Mouse (Mus musculus) A20 (cell line): ENCODE results near the gene Pex11b.
"Not testable (repeated sequence)": the region's sequence is repeated elsewhere in the genome, so short reads cannot be mapped to it uniquely, and the experiment has no call there.

Experiments
- DNase-seq: peaks from one replicate; pipeline ENCODE4 v3.0.0-alpha.2; 2011; ENCODE audit warnings: low read depth, low spot score

Pex11b gene

DNA sequence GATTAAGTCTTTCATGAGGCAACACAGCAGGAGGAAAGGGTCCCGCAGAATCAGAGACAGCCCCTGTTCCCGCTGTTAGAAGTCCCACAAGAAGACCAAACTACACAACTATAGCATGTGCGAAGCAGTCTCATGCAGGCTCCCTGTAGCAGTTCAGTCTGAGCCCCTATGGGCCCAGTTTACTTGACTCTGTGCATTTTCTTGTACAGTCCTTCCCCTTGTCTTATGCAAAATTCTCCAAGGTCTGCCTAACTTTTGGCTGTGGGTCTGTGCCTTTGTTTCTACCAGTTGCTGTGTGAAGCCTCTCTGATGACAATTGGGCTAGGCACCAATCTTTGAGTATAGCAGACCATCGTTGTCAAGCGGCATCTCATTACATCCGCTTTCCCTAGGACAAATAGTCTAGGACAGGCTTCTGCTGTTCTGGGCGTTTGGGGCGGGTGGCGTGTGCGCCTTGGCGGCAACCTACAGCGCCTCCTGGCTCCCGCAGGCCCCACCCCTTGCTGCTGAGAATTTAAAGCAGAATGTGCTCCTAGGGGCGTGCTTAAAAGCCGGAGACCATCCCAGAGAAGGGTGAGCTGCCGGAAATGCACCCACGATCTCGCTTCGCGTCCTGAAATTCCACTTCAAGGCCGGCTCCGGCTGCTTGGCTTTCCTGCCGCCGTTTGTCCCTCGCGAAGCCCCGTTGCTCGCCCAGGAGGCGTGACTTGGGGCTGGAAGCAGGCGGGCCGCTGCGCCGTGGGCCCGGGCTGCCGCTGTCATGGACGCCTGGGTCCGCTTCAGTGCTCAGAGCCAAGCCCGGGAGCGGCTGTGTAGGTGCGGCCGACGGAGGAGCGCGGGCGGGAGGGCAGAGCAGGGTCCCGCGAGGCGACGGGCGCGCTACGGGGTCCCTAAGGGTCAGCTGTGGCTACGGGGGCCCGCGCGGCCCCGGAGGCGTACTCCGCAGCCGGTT, at the start of gene Pex11b, which contains the start of gene Gm42957:
Gene Pex11b, plus strand, starts transcription at position 449 of the 952 bp plus-strand sequence.
Gene Gm42957, plus strand, starts transcription at position 547 of the 952 bp plus-strand sequence.
- peak; percentile 91 for DNase-seq

DNA sequence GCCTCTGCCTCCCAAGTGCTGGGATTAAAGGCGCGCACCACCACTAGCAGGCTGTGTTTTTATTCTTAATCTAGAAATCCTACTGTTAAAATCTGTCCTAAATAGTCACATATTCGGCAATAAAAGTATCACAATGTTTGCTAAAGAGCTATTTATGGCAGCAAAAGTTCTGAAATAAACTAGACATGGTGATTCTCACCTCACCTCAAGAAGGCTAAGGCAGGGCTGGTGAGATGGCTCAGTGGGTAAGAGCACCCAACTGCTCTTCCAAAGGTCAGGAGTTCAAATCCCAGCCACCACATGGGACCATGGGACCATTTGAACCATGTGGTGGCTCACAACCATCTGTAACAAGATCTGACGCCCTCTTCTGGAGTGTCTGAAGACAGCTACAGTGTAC, 44.5 kb upstream of the Pex11b start:
- no peak for DNase-seq

DNA sequence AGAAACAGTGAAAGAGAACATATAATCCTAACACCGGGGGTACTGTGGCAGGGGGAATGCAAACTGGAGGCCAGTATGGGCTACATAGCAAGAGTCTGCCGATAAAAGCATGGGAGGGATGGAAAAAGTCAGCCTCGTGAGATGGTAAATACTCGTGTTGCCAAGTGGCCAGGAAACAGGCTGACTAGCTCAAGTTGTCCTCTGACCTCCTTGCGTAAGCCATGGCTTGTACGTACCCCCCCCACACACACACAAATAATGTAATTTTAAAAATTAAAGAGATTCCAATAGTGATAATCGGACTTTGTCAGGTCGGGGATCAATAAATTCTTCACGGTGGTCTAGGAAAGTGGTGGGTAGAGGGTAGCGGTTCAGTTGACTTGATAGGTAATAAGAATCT, 41.8 kb upstream of the Pex11b start:
- peak; percentile 63 for DNase-seq

DNA sequence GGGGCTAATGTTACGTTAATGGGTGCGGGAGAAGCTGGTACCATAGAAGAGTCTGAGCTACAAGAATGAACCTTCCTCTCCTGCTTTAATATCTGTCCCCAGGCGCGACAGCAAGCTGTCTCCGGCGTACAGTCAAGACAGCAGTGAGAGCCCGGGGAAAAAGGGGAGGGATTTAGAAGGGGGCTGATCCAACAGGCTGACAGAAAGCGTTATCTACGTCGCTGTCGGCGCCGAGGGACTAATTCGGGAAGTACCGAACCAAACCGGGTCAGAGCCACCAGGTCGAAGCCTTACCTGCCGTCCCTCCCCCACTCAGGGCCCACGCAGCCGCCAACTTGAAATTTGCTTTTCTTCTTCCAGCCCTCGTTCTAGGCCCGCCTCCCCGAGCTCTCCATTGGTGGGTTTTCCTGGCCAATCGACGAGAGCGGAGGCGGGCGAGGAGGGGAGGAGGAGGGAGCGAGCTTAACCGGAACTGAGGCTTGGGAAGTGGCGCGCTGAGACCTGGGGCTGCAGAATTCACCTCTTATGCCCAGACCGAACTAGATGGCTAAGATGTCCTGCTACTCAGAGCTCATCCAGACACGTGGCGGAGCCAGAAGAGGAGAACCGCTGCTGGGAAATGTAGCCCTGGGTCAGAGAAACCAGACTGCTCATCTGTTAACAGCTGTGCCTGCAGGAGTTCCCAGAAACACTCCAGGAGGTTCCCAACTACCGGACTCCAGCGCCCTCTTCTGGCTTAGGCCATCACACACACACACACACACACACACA, 41.2 kb upstream of the Pex11b start, which contains the start of gene Polr3gl:
Gene Polr3gl, minus strand, starts transcription at position 392 of the 771 bp plus-strand sequence.
- peak; percentile 97 for DNase-seq

DNA sequence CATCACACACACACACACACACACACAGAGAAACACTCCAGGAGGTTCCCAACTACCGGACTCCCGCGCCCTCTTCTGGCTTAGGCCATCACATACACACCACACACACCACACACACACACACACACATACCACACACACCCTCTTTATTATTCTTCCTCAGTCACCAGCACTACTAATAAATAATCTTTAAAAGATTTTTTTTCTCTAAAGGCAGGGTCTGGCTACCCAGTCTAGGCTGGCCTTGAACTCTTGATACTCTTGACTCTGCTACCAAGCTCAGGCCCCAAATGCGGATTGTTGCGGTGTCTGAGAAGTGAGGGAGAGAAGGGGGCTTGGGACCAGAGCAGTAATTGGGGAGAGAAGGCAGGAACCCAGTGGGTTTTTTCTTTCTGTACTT, 40.3 kb upstream of the Pex11b start:
- no peak for DNase-seq

DNA sequence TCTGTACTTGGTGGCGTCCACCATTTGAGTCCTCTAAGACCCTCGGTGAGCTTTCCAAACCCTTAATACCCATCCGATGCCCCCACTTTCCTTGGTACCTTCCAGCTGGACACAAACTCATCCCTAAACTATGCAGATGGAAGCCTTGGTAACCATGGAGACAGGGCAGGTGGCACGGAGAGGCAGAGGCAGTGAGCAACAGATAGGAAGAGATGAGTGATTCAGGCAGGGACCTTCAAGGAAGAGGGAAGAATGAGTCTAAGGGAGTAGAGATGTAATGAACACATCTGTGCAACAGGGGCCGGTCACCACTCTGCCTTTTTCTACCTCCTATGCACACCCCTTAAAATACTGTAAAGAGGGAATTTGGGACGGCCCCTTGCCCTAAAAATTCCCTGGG, 39.5 kb upstream of the Pex11b start:
- no peak for DNase-seq

DNA sequence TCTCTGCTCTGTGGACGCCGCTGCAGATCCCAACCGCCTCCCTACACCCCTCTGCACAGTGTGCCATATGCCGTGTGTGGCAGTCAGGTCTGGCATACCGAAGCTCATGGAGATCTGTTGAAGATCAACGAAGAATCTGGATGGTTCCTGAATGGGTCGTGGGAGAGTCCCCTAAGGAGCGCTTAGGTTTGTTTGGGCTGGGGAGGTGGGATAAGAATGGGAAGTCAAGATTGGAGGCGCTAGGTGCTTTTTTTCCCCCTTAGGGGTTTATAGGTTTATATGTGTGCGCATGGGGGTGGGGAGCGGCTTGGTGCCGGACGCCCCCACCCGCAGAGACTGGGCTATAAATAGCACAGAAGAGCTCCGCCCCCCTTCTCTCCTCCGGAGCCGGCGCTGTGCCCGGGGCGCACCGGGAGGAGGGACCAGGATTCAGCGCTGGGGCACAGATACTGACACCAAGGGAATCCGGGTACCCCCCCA, 38.9 kb upstream of the Pex11b start, which contains the start of gene Ankrd34a:
Gene Ankrd34a, plus strand, starts transcription at position 409 of the 480 bp plus-strand sequence.
- DNase-seq = no peak

DNA sequence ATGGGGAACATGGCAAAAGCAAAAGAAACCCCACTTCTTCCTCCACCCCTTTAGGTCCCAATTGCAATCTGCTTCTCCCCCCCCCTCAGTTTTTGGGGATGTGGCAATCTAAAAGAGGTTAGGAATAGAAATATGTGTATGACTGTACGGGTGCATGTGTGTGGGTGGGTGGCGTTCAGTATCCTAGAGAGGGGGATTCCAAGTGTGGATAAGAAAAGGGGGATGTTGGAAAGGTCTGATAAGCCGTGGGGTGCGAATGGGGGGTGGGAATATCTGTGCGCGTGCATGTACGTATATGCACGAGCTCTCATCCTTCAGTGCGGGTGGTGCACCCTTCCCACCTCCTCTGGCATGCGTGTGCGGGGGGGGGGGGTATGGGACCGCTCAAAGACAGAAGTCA, 38.3 kb upstream of the Pex11b start:
- DNase-seq = no peak

DNA sequence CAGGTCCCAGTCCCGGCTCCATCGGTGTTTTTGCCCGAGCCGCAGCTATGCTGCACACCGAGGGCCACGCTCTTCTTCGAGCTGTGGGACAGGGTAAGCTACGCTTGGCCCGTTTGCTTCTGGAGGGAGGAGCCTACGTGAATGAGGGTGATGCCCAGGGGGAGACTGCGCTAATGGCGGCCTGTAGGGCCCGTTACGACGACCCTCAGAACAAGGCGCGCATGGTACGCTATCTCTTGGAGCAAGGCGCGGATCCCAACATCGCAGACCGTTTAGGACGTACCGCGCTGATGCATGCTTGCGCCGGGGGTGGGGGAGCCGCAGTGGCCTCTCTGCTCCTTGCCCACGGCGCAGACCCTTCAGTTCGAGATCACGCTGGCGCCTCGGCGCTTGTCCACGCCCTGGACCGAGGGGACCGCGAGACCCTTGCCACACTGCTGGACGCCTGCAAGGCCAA, 37.7 kb upstream of the Pex11b start:
- no peak for DNase-seq

DNA sequence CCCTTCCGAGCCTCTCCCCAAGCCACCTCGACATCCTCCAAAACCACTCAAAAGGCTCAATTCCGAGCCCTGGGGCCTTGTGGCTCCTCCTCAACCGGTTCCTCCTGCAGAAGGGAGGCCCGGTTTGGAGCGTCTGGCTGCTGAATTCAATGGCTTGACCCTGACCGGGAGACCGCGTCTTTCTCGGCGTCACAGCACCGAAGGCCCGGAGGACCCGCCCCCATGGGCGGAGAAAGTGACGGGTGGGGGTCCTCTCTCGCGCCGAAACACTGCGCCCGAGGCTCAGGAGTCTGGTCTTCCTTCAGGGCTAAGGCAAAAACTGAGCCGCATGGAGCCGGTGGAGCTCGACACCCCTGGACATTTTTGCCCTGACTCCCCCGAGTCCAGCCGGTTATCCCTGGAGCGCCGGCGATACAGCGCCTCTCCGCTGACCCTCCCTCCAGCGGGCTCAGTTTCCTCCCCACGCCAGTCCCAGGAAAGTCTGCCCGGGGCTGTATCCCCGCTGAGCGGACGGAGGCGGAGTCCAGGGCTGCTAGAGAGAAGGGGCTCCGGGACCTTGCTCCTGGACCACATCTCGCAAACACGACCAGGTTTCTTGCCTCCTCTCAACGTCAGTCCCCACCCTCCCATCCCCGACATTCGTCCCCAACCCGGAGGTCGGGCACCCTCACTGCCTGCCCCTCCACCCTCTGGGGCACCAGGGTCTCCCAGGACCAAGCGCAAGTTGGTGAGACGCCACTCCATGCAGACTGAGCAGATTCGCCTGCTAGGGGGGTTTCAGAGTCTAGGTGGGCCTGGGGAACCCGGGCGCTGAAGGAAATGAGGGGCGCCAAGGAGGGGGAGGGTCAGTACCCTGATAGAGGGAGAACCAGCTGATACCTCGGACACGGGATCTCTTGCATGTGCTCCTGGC, 36.8 kb upstream of the Pex11b start:
- no peak for DNase-seq

DNA sequence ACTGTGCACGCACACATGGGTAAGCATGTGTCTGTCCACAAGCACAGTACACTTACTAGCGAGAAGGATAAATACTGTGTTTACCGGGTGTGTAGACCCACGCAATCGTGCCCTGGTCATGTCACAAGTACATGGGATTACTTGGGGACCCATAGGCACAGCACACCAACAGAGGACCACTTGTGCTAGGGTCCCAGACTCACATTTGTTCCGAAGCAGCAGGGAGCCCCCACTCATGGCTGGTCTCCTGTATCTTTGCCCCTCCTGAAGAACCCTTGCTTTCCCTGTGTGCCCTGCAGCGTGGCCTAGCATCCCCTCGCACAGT, 36.1 kb upstream of the Pex11b start:
- DNase-seq = no peak

DNA sequence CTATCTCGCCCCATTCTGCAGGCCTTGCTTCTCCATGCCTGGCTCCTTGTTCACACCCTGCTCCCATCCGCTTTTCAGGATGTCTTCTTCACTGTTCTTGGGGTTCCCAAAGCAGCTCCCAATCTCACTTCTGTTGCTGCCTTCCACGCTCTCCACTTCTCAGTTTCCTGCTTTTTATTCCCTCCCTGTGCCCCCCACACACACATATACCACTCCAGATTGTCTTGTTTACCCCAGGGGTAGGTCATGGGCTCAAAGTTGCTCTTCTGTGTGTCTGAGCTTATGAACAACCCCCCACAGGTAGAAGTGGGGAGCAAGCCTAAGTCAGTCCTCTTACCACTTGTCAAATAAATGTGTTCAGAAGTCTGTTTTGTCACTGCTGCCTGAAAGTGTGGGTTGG, 35.8 kb upstream of the Pex11b start:
- no peak for DNase-seq

DNA sequence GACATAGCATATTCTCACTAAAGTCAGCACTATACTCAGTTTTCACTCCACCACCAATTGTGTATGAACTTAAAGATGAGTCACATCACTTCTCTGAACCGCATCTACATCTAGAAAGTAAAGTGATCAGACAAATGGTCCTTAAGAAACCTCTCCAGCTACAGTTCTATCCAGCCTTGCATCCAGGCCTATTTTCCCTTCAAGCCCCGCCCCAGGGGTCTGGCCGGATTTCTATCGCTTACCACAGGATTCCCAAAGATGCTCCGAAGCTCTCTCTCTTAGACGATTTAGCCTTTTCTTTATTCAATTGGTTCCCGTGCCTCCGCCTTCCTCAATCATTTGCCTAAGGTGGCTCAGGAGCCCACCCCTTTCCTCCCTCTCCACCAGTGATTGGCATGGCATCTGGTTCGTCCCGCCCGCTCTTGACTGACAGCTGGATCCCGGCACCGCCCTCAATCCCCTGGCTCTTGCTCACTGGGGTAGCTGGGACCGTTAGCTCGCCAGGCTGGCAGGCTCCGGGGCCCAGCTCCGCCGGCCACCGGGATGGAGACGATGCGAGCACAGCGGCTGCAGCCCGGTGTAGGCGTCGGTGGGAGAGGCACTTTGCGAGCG, 34.4 kb upstream of the Pex11b start, which contains the start of gene Lix1l:
Gene Lix1l, plus strand, starts transcription at position 511 of the 612 bp plus-strand sequence.
- DNase-seq = peak; percentile 94

DNA sequence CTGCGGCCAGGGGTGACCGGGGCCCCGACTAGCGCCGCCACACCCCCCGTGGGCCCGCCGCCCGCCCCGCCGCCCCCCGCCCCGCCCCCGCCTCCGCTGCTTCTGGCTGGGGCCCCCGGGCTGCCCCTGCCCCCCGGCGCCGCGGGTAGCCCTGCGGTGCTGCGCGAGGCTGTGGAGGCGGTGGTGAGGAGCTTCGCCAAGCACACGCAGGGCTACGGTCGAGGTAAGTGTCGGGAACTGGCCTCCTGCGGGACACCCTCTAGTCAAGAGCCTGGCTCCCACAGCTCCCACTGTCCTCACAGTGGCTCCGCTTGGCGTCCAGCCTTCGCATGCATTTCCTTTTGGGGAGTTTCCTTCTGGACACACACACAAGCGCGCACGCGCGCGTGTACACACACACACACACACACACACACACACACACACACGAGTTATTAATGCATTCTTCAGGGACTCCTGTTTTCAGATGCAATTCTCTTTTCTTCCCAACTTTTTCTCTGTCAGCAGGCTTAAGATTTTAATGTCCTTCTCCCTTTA, 33.9 kb upstream of the Pex11b start:
- DNase-seq = peak; percentile 69

DNA sequence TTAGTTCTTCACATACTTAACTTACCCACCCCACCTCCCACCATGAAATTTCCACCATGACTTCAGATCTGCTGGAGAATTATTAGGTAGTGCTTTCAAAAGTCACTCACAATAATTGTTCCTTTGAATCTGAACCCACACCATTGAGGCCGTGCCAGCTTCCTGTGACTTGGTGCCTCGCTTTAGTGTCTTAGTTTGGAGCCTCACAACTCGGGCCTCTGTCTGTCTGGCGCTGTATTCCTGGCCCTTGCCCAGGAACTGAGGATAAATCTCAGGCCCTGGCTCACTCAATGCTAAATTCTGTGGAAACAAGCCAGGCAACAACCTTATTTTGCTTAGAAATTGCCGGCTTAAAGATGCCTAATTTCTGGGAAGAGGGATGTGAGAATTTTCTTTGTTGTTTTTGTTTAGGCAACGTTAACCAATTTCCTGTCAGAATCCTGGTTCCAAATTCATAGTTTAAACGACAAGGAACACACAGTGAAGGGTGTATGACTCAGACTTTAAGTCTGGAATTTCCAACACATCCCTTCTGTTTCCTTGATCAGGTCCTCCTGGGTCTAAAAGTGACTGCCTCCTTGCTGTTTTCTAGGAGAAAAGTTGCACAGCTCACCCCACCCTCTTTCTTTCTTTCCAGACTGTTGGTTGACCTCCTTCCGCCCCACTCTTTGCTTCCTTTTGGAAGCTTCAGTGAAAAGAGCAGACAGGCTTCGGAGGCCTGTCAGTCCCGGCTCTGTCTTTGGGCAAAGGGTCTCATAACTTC, 33.1 kb upstream of the Pex11b start:
- DNase-seq = no peak

DNA sequence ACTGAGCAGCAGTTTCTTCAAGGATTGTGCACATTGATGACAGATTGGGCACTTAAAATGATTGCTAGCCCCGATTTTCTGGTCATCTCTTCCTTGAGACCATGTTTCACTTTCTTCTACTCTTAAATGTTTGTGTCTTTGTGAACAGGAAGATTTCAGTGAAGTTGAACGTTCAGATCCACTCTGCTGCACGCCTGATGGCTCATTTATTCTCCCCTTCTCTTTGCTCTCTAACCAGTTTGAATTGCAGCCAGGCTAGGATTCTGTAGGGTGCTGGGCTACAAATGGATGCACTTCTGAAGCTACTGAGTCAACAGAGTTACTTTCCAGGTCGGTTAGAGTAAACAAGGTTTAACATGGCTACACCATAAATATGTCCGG, 32.5 kb upstream of the Pex11b start:
- no peak for DNase-seq

DNA sequence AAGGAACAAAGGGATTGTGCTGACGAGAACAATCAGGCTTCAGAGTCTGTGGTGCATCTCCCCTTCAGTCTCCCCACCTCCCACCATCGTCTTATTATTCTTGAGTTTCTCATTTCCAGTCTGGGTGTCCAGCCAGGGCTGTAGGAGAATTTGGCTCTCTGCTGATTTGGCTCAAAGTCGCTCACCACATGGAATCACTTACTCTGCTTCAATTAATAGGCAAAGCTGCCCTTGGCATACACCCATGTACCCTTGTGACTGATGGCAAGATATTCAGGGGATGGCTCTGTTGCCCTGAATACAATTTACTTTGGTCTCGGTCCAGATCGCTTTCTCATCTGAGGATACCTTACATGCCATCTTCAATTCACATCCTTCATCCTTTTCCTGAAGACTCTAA, 31.9 kb upstream of the Pex11b start:
- no peak for DNase-seq

DNA sequence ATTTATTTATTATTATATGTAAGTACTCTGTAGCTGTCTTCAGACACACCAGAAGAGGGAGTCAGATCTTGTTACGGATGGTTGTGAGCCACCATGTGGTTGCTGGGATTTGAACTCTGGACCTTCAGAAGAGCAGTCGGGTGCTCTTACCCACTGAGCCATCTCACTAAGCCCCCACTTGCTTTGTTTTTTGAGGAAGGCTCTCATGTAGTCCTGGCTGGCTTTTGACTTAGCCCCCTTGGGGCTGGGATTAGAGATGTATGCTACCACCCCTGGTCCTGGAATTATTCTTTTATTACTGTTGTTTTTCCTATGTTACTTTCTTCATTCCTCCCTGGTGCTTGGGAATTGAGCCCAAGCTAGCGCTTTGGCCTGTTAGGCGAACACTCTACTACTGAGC, 29.2 kb upstream of the Pex11b start:
- not testable (repeated sequence) for DNase-seq

DNA sequence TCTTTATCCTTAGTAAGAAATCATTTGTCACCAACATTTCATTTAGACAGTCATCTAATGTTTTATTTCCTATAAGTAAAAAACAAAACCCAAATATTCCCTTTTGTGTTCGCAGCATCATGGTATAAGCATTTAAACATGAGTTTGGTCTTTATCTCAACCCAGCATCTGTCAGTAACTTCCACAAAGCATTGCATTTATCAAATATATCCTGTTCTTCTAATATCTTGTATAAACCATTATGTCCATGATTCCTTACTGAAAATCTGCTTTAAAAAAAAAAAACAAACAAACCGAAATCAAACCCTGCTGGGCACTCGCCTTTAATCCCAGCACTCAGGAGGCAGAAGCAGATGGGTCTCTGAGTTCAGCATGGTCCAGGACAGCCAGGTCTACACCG, 28.6 kb upstream of the Pex11b start:
- DNase-seq = no peak

DNA sequence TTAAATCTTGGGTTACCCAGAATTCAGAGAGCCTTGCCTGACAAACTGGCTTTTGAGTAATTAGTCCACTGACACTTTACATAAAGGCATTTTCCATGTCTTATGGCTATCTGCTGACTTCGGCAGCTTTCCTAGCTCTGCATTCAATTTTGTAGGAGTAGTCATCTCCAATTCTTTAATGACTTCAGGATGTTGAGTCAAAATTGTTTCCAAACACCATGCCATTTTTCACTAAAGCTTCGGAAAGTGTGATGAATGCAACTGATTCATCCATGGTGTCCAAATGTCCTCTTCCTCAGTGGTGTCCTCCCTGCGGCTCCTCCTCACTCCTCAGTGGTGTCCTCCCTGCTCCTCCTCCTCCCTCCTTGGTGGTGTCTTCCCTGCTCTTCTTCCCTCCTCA, 17.2 kb upstream of the Pex11b start:
- no peak for DNase-seq
